In genomic region chr13:24634346-24635120, GRCm38 (mm10) we compare ENCODE assay signal across 14 mouse cellular contexts. TPM values are rescaled to one million over a fixed set of nuclear protein-coding genes. Genes with fewer than 3 reads are reported as not detected.
DNase-seq lines count a peak whose midpoint lies in the region; ATAC-seq lines count a peak whose summit lies in the region.
"Had no signal": no experiment of that assay in that cellular context is flagged by ENCODE, and none has a peak within 500 bp of the region (broad histone marks: within the 10 kb centered on the region; RNA-seq: fewer than 3 reads in every experiment).

No protein-coding gene starts in this region.

- intact Hi-C loops in heart, postnatal 14 days (cut with DNase I): no loop called here

- DNase-seq in spleen, postnatal 36 days (ENCODE audit: low spot score in 2 of 2): peak; percentile 76 to 78
- DNase-seq in spleen, adult 12 weeks (ENCODE audit: low spot score): no peak
- DNase-seq in gastrocnemius, postnatal 25 days: no peak
- DNase-seq in heart, postnatal 14 days: no peak
- no peak for DNase-seq in gastrocnemius, postnatal 4 days (ENCODE audit: low spot score in 2 of 2)
- DNase-seq: cerebellum, adult 18-20 months; embryo, embryonic 11 days; heart, adult 11 months; kidney, adult 9 months; thymus, adult 2 months had no signal

- ATAC-seq in activated CD4-positive, CD25-positive, alpha-beta regulatory T cell, adult 4 months: peak; percentile 22
- peak; percentile 35 for ATAC-seq in inflammation-experienced regulatory T-cells, adult 6 months
- ATAC-seq: hindbrain, postnatal 0 days; midbrain, embryonic 16.5 days had no signal

RNA-seq across cellular contexts. Expression of gene Ripor2, which starts 52.5 kb away (rescaled TPM):
- 100 to 1,000 TPM; 210 to 273 TPM for polyA plus RNA-seq in activated CD4-positive, CD25-positive, alpha-beta regulatory T cell, adult 4 months (2017; shearing (Covaris generic))
- polyA plus RNA-seq in inflammation-experienced regulatory T-cells, adult 6 months (2017; shearing (Covaris generic)): 100 to 1,000 TPM; 199 to 236 (median 232) TPM
- total RNA-seq in gastrocnemius, postnatal 25 days (2021): 1 to 10 TPM; 2.8 to 4.9 TPM
- total RNA-seq in heart, postnatal 14 days (2021): 1 to 10 TPM; 8.9 to 9.2 TPM
- total RNA-seq in gastrocnemius, postnatal 4 days (2021): 10 to 100 TPM; 14.7 to 17.8 TPM

Comparison
In these comparisons a context has a peak if more than half of its experiments do, and no peak if none do; other contexts are left out.
1. DNase-seq: peak in spleen, postnatal 36 days (2 of 2); none in spleen, adult 12 weeks (single experiment), gastrocnemius, postnatal 25 days (single experiment), heart, postnatal 14 days (0 of 2) and gastrocnemius, postnatal 4 days (0 of 2).